Mouse (Mus musculus): ENCODE results near the gene Epm2a.

DNA sequence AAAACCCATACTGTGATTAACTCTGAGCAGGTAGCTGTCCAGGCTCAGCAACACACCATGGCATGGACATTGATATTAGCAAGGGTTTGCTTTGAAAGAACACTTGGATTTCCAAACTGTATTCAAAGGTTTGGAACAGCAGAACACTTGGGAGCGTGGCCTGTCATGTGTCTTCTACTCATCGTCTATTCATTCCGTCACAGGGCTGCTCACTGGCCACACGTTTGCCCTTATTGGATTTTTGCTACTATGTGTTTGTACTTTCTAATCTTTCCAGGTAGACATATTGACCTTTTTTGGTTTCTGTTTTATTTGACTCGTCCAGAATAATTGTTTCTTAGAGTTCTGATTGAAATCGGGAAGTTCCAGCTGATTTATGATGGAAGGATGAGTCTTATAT, 44.8 kb upstream of the Epm2a start:
- no peak for TF ChIP-seq EP300 (IDR thresholded peaks at IDR 0.05; ENCODE audit: insufficient read depth, low read depth, low read length)
- TF ChIP-seq CTCF (IDR thresholded peaks at IDR 0.05; ENCODE audit: low read depth, low read length) = no peak
- TF ChIP-seq POLR2A (IDR thresholded peaks at IDR 0.05; ENCODE audit: insufficient read depth, low read length) = no peak
